Mouse (Mus musculus) kidney, adult 9 months (tissue): Measurements from ENCODE around the gene Ptprq.
A peak's percentile ranks its signal among the peaks of the same experiment; 100 is the strongest.

ENCODE experiments used
- DNase-seq: peaks from one replicate; pipeline ENCODE4 v3.0.0; 2022

Gene Ptprq

DNA sequence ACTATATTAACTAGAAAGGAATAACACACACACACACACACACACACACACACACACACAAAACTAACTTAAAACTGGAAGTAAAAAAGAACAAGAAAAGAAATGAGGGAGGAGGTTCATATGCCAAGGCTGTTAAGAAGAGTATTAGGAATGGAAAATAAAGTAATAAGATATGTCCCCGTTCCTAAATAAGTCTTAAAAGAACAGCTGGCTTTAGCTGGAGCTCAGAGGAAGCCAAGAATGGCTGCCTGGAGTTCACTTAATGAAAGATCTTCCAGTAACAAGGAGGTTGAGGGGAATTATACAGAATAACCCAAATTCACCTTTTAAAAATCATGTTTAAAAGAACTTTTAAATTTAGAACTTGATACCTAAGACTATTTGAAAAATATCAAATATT lies 93.2 kb downstream of the Ptprq start:
- no peak for DNase-seq

DNA sequence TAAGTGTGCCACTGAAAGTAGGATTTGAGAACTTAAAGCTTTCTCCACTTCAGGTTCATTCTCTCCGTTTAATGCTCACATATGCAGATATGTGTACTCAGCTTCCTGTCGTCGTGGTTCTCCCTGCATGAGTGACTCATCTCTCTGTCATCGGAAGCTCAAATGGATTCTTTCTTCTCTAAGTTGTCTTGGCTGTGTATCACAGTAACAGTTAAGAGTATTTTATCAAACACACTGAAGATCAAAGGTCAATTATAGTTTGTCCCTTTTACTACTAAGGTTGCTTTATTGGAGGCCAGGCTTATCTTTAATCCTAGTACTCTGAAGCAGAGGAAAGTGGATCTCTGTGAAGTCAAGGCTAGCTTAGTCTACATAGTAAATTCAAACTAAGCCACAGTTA lies 95.6 kb downstream of the Ptprq start:
- no peak for DNase-seq

DNA sequence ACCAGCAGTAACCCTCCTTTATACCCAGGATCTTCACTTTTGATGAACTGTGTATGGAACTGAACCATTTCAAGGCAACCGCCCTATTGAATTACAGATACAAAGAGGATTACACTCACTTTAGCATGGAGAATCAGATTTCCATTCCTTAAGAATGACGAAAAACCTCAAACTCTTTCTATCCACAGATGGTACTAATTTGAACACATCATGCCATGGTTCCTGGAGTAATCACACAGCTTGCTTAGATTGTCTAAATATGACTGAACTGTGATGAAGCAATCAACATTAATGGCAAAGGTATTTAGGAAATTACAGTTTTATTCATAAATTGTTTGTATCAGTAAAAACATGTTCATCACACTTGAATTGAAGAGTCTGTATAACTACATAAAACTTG lies 104.4 kb downstream of the Ptprq start:
- DNase-seq, result no peak

DNA sequence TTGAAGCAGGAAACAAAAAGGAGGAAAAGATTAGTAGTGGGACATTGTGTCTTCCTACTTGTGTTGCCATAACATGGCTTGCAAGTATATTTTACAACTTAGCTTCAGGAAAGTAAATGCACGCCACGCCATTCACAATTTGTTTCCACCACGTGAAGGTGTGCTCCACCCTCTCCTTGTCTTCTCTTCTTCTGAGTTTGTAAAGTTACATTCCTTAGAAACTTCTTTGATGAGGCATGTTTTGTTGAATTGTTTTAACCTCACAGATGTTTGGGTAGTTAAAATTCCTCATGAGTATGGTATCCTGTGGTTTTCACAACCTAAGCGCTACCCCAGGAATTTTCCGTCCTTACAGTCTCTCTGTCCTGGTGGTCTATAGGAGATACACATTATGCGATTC lies 118.5 kb downstream of the Ptprq start:
- DNase-seq, result no peak

DNA sequence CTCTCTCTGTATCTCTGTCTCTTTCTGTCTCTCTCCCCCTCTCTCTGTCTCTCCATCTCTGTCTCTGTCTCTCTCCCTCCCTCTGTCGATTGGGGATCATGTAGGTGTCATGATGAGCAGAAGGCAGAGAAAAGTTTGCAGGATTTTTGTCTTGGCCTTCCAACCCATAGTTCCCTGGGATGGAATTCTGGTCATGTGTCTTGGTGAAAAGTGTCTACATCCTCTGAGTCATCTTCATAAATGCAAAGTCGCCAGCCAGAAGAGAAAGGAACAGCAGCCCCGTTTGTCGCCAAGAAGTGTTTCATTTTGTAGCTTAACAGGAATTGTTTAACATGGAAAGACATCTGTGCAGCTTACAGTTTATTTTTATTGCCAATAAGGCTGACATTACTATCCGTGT lies 136.5 kb downstream of the Ptprq start:
- DNase-seq, result no peak

DNA sequence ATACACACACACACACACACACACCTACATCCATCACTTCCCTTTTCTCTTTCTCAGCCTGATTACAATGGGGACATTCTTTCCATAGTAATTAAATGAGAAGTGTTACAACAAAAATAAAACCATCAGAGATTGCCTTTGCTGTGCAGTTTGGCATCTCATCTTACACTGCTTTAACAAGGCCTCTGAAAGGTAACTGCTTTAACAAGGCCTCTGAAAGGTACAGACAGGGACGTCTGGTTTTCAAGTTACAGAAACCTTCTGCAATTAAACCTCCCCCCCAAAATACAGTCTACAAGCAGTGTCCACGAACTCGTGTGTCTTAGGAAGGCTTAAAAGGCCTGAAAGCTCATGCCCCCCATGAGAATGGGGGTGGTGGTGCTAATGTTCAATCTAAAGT lies 150.8 kb downstream of the Ptprq start:
- DNase-seq, result no peak

DNA sequence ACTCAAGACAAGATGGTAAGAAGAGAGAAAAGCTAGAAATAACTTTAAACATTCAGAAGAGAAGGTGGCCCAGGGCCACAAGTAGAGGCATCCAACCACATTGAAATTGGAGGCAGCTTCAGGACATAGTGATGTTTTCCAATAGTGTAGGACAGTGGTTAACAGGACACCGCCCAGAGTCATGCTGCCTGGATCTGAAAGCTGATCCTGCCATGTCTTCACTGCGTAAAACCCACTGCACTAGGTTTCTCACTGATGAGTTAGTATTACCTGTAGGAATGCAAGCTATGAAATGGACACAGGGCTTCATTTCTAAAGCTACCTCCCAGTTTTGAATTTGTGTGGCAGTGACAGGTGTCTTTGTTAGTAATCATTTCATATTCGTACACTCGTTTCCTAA lies 151.6 kb downstream of the Ptprq start:
- no peak for DNase-seq

DNA sequence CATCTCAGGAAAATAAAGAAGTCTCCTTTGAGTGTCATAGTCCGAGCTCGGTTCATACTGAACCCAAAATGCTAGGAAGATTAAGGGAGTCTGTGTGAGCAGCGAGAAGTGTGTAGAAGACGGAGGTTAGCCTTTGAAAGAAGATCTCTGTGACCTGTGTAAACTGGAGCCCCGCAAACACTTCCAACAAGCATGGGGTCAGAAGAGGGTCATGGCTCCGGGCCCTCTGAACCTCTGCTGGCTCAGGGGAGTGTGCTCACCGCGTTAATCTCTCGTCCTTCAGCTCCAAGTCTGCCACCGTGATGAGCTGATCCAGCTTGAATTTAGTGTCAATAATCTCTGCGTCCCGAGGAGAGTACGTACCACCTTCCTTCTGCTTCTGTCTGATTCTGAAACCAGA lies 157.0 kb downstream of the Ptprq start:
- DNase-seq, result no peak

DNA sequence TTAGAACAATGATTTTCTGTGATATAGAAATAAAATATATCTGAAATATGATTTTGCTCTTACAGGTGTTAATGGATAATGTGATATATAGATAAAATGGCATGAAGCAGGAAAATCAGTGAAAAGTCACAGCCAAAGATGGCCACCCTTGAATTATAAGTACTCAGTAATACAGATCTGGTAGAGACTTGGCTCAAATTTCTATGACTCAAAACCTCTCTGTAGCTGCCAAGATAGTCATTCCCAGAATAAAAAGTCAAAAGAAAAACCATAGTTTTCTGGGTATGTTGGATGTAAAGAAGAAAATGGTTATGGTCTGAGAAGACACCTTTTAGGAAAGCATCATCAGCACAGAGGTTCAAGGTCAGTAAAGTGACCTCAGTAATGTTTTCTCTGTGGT lies 159.0 kb downstream of the Ptprq start:
- DNase-seq, result no peak

DNA sequence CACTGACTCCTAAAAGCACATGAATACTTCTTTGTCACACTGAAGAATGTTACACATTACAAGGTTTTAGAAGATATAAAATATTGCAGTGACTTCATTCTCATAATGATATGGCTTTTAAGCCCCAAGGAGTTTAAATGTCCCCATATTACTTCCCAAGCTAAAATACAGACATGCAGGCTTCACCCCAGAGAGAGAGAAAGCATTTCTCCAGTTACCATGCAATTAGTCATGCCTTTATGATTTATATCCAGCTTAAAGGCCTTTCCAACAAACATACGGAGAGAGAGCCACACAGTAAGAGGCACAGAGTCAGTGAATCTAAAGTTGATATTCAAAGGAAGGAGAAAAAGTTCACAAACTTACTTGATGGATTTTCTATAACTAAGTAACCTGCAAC lies 176.8 kb downstream of the Ptprq start:
- DNase-seq, result no peak

DNA sequence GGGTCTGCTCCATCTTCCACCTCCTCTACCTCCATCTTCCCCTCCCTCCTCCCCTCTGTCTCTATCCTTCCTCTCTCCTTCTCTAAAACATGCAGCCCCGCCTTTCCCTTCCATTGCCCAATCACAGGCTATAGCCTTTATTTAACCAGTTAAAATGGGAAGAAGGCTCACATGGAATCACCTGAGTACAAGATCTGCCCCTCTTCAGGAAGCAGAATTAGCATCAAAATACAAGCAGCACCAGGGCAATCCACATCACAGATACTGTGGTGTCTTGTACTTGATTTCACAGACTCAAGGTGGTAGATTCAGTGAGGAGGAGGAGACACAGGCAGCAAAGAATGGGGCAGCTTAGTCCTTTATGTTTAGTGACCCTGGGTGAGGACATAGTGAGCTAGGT lies 191.1 kb downstream of the Ptprq start:
- DNase-seq, result no peak

DNA sequence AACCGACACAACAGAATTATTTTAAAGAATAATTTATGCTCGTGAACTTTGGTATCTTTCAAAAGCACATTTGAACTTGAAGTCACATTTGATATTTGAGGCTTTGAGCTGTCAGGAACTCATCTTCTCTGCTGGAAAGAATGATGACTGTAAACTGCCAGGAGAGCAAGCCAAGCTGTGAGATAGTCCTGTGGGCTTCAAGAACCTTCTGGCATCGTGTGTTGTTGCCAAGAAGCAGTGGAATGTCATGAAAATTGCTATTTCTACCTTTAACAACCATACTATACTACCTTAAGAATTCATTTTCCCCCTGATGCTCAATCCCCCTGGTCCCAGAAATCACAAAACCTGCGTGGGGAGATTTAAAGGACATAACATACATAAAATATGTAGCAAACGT lies 200.6 kb downstream of the Ptprq start:
- DNase-seq, result no peak

DNA sequence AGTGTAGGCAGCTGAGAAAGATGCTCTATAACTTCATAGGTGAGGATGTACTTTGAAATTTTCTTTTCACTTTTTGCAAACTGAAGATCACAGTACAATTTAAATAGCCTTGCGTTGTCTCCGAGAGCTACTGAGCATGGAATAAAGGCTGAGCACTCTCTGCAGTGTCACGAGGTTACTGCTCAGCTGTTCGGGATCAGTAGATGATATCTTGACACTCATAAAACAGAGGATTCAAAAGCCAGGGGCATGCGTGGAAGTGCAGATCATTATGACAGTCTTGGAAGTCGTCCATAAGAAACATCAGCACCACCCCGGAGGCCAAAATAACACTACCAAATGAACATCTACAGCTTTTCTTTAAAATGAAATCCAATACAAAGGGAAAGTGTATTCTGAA lies 203.2 kb downstream of the Ptprq start:
- peak; percentile 3 for DNase-seq

DNA sequence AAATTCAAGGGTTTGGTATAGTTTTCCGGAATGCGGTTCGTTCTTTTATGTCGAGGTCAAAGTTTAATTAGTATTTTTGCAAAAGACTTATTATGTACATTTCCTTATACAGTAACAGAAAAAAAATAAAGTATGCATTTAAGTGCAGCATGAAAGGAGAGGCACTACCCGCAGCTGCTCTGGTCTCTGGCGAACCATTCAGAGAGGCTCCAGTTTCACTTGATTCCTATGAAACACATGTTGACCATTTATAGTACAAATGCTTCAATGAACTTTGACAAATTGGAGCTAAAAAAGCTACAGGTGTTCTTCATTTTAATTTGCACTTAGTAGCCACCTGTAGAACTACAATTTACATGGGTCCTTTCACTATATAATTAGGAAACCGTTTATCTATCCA lies 205.1 kb downstream of the Ptprq start:
- DNase-seq, result no peak

DNA sequence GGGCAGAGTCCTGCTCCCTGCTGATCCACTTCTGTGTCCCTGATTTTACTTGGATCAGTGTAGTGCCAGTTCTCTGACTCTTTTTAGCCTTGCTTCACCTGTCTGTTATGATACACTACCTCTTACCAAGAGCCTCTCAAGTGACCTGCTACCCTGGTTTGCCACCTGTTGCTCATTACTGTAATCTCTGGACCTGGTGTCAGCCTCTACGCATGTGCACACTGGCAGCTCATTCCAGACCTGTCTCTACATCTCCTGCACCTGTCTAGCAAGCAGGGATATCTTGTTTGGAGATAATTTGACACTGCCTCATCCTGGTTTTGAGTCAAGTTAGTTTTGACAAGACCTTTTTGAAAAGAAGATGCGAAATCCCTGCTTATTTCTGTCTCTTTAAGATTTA lies 213.5 kb downstream of the Ptprq start:
- no peak for DNase-seq

DNA sequence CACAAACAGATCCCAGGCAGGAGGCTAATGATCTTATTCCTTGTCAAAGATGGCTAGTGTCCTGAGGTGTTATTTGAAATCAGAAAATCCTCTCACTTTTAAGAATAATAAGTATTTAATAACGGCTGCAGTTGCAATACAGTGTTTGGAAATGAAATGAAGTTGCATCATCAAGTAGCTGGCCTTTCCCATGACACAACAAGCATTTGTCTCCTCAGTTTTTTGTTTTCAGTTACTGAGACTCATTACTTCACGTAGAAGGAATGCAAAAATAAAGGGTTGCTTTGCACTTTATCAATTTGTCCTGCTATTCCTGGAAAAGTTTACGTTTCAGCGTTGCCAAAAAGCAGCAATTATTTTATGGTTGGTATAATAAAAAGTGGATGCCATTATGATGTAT lies 216.4 kb downstream of the Ptprq start:
- no peak for DNase-seq

DNA sequence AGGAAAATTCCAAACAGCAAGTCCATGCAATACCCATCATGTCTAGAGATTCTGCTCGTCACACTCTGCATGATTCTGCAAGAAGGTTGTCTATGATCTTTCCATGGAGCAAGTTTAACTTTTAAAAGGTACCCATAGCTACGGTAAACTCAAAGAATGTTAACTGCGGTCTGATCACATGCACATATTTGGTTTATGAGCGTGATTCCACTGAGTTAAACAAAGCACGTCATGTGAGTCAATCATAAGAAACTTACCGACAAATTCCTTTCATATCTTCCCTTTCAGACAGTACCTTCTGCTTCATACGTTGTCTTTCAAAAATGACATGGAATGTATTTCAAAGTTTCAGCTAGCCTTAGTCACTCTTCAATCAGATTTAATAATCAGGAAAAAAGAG lies 217.7 kb downstream of the Ptprq start:
- no peak for DNase-seq

DNA sequence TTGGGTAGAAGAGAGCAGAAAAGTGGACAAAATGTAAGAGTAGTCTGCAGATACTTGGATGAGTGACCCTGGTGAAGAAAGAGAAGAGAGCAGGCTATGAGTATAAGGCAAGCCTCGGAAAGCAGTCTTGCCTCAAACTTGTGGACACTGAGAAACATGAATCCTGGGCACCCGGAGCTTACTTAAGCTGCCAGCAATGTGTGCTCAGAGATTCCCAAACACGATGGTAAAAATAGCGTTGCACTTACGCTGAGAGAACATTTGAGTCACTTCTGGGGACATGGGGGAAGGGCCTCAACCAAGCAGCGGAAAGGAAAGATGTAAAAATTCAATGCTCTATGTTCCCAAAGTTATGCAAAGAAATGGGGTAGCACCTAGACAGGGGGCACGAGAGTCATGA lies 220.2 kb downstream of the Ptprq start:
- DNase-seq, result no peak

DNA sequence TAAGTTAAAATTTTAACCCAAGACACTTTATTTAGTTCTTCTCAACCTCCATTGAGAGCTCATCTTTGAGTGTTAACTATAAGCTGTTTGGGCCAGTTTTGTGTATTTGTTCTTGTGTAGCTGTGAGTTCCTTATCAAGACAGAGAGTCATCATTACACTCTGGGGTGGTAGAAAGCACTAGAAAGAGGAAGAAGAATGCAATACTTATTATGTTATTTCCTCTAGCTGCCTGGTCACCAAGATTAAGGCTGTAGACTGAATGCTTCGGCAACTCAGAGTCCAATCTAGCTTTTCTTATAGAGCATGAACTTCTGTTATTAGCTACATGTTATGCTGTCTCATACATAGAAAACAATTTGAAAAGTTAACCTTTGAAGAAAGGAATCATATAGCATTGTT lies 223.4 kb downstream of the Ptprq start:
- DNase-seq, result no peak

DNA sequence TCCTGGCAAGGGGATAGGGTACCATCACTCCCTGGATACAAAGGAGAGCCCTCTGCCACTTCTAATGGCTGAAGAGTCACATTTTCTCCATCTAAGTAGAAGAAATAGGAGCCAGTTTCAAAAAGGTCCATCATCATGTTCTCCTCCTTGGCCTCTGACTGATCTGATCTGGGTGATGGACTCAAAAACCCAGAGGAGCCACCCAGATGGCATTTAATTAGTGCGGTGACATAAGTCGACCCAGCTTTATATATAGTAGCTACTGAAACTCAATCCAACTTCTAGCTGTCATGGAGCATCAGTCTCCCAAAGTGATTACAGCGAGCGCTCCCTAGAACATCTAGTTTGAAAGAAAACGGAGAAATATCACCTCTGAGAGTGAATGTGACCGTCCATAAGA lies 225.3 kb downstream of the Ptprq start, which contains the start of gene Myf6:
Myf6 (minus strand) TSS at position 170 of the 400 bp plus-strand sequence.
- DNase-seq, result no peak

DNA sequence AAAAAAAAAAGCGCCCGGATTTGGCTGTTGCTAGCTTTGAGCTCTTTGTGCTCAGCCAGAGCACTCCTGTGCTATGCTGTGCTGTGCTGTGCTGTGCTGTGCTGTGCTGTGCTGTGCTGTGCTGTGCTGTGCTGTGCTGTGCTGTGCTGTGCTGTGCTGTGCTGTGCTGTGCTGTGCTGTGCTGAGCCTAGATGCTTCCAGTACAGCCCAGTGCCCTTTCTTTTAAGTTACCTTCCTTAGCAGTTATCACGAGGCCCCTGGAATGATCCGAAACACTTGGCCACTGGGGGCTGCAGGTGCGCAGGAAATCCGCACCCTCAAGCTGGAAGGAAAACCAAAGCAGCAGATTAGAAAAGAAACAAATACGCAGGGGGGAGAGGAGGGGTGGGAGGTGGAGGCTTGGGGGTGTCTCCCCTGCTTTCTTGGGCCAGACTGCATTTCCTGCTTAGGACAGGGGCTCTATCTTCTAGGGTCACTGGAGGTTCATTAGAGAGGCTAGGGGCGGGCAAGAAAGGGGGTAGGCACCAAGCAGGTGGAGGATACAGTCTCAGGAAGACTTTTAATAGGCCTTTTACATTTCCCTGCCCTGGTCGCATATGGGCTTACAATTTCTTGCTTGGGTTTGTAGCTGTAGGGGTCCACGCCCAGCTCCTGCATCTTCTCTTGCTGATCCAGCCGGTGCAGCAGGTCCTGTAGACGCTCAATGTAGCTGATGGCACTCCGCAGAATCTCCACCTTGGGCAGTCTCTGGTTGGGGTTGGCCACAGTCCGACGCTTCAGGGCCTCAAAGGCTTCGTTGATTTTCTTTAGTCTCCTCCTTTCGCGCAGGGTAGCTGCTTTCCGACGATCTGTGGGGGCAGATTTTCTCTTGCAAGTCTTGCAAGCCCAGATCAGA lies 226.0 kb downstream of the Ptprq start:
- DNase-seq, result no peak

DNA sequence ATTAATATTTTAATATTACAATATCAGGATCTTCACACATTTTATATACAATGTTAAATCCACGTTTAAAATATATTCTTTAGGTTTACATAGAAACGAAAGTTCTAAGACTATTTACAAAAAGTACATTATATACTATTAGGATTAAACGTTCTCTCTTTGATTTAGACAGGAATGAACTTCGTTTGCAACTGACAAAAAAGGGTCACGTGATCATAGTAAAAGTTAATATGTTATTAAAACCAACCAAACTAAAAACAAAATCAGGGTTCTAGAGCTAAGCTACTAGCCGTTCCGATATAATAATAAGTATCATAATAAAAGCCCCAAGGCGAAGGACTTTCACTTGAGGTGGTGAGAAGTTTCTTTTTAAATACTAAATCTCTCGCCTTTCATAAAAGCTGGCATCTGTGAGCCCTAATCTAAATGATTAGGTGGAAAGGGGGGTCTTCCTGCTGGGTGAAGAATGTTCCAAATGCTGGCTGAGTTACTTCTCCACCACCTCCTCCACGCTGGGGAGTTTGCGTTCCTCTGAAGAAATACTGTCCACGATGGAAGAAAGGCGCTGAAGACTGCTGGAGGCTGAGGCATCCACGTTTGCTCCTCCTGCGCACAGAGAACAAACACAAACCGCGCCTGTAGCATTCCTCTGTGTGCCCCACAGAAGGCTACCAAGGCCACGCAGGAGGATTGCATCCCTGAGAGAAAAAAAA lies 226.8 kb downstream of the Ptprq start:
- DNase-seq, result no peak

DNA sequence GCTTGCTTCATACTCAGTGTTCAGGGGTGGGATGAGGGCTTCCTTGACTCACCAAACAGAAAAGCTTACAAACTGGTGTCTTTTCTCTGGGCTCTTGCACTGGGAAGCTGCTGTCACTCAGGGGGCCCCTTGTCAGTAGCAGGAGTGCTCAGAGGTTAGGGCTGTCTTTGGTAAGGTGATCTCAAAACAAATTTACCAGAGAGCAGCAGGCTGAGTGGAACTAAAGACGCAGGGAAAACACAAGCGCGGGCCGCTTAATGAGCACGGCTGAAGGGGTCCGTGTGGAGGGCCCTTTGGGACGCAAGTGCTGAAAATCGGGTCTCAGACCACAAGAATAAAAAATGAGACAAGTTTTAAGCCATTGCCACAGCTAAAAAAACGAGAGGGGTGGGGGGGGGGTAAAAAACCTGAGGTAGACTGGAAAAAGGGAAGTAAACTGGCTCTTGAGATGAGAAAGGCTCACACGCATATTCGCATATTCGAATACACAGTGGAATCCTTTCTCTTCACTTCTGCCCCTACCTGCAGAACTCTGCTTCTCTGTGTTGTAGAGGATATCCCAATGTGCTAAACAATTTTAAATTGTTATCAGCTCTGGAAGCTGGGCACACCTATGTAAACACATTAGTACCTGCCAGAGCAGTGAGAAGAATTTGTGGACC lies 231.1 kb downstream of the Ptprq start:
- DNase-seq, result no peak

DNA sequence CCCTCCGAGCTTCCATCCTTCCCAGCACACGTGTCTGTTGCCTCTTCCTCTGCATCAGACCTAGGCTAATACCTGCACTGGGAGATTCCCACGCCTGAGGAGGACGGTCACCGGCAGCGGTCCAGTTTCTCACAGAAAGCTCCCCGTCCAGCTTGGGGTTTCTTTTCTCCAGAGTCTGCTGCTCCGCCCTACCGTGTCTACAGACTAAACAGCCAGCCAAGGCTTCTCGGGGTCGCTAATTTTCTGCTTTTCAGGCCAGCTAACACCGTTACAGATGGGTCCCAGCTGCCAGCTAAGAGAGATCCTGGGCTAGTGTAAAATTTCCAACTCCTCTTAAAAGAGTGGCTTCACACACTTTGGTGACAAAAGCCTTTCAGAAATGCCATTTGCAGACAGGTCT lies 233.1 kb downstream of the Ptprq start:
- DNase-seq, result no peak
